Mouse (Mus musculus): ENCODE data around the gene Aldh1l1.

The Aldh1l1 gene

DNA sequence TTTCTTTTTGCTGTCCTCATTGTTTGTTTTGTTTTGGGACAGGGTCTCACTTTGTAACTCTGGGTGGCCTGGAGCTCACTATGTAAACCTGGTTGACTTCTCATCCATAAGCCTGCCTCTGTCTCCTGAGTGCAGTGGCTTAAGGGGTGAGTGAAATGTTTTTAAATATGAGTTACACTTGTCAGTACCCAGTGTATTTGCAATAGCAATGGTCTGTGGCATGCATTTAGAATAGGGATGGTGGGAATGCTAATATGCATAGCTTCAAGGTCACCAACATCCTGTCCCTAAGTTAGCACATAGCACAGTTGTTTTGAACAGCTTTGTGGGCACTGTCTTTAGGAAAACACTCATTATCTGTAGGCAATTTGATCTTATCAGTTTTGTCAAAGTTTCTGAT lies 21.2 kb downstream of the Aldh1l1 start:
- DNase-seq (ENCODE audit: low read depth): no peak

- peak; percentile 44 for DNase-seq (ENCODE audit: low read depth)
Observed at GRCm38 (mm10) chr6:90508197-90508624, 22.0 kb downstream of the Aldh1l1 start.

GRCm38 (mm10) chr6:90509085-90509484 lies 22.9 kb downstream of the Aldh1l1 start:
- peak; percentile 66 for DNase-seq (ENCODE audit: low read depth)

DNA sequence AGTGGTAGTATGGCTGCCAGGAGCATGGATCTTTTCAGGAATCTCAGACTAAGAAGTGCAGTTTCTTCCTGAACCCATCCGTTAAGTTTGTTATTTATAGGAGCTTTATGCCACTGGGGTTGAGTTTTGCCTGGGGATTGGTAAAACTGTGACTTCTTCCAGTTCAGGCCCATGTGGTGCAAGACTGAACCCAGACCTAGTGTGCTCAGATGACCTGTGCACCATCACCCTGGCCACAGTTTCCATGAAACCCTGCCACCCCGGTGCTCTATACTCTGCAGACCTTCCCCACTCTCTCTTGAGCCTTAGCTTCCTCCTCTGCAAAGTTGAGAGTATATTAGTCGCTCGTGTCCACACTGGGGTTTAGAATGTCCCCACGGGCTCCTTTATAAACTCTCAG lies 26.2 kb downstream of the Aldh1l1 start:
- no peak for DNase-seq (ENCODE audit: low read depth)

DNA sequence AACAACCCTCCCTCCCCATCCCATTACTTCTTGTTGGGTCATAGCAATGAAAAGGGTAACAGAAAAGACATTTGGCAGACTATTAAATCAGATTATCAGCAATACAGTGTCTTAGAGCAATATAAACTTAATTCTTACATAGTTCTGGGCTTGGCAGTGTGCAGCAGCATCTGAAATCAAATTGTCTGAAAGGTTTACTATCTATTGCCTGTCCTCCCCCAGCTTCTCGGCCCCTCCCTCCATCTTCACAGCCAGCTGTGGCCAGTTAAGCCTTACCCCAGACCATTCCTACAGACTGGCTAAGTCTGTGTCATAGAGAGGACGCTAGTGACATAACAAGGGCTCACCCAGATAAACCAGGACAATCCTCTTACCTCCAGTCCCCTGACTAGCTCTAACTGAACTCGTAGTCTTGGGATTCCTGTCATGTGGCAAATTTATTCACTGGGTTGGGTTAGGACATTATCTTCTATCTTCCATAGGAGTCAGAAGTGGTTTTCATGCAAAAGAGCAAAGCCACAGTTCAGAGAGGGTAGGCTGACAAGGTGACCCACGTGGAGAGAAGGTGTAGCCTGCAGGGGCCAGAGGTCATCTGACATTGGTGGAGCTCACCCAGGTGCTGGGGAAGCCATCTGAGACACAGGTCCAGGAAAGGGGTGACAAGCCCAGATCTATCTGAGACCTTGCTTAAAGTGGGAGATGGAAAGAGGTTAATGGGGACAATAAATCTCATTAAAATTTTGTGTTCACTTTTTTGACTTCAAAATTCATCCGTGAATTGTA lies 27.0 kb downstream of the Aldh1l1 start:
- DNase-seq (ENCODE audit: low read depth): no peak

- peak; percentile 38 for DNase-seq (ENCODE audit: low read depth)
Observed at GRCm38 (mm10) chr6:90514369-90514768, 28.1 kb downstream of the Aldh1l1 start.

DNA sequence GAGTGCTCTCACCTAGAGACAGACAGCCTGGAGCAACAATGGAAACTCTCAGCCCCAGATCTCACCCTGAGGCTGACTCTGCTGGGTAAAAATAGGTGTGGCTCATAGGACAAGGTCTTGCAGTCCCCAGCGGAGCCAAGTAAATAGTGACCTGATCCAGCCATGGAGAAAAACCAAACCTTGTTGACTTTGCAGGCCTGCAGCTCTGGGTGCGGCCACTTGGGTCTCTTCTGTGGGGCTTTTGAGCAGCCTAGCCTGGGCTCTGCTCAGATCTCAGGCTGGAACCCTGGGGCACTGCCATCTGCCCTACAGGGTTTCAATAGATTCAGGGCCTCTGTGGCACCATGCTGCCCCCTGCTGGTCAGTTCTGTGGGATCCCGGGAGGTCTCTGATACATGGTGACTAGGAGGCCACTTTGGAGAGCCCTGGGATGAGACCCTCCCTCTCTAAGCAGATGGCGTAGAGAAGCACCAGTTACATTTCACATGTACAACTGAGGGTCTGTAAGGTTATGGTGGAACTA lies 28.7 kb downstream of the Aldh1l1 start:
- DNase-seq (ENCODE audit: low read depth): peak; percentile 87

GRCm38 (mm10) chr6:90518892-90519291 lies 32.7 kb downstream of the Aldh1l1 start:
- DNase-seq (ENCODE audit: low read depth): no peak

DNA sequence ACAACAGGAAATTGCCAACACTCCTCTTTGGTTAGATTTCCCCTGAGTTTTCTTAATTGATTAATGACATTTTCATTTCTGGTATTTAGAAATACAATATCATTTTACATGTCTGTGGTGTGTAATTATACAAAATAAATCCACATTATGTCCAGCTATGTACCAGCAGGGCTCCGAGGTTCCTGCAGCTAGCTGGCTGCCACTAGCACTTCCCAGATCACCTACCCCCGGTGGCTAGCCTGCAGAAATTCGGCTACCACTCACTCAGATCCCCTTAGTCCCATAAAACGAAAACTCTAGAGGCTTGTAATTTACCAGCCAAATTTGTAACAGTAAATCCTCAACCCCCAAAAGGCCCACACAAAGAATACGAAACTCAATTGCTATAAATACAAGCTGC lies 33.1 kb downstream of the Aldh1l1 start:
- no peak for DNase-seq (ENCODE audit: low read depth)

- no peak for DNase-seq (ENCODE audit: low read depth)
Observed at GRCm38 (mm10) chr6:90526406-90526805, 40.2 kb downstream of the Aldh1l1 start.

DNA sequence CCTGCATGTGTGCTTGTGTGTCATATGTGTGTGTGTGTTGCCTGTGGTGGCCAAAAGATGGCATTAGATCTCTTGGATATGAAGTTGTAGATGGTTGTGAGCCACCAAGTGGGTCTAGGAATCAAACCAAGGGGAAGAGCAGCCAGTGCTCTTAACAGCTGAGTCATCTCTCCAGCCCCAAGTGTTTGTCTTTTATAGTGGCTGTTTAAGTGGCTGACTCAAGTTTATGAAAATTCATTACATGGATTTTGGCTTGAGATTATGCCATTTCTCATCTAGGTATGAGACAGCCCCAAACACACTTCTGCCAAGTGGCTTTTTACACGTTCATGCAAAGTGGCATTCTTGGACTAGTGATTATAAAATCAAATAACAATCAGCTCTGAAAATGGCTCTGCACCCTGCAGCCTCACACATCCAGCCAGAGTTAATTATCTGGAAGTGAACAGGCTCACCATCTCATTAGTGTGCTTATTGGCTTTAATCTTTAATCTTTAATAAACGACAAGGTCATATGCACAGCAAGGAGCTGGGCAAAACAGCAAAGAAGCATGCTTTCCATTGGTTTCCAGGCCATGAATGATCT lies 43.3 kb downstream of the Aldh1l1 start:
- DNase-seq (ENCODE audit: low read depth): peak; percentile 24

GRCm38 (mm10) chr6:90532575-90533190 lies 46.5 kb downstream of the Aldh1l1 start:
- DNase-seq (ENCODE audit: low read depth): no peak

DNA sequence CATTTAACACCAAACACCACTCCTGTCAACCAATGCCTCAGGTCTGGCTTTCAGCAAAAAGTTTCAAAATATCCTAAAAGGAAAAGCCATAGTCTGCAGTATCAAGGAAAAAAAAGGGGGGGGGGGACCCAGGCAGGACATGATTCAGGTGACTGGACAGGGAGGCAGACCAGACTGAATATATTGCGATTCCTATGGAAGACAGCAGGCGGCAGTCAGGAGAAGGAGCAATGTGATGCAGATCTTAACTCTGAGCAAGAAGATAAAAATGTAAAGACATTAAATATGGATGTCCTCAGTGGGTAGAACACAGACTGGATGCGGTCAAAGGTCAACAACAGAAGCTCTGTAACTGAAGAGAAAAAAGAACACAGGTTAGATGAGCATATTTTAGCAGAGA lies 47.3 kb downstream of the Aldh1l1 start:
- peak; percentile 43 for DNase-seq (ENCODE audit: low read depth)

DNA sequence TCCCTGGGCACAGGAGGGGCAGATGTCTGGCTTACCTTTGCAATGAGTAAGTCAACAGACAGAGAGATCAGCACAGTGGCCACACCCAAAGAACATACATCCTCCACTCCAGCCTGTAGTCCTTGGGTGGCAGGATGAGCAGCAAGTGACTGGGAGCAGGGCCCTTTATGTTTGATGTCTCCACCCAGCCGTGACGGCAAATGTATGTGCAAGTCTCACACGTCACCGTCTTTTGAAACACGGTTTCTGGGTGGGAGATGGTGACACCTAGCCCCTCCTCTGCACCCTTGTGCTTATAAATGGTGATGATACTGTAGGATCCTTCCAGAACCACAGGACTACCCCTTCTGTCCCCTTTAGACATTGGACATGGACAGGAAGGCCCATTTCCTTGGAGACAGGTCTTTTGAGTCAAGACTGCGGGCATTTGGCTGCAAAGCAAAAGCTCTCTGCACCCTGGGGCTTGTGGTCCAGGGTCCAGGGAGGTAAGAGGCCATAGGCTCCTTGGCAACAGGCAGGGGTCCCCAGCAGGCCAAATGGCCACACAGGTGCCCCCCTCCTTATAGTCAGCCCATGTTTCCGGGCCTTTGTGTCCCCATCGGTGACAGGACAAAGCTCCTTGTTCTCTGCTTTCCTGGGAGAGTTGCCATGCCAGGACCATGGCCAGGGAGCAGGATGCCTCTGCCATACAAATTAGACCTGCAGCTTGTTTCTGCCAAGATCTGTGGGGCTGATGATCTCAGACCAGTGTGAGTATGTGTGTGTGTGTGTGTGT lies 48.7 kb downstream of the Aldh1l1 start:
- DNase-seq (ENCODE audit: low read depth): peak; percentile 41

DNA sequence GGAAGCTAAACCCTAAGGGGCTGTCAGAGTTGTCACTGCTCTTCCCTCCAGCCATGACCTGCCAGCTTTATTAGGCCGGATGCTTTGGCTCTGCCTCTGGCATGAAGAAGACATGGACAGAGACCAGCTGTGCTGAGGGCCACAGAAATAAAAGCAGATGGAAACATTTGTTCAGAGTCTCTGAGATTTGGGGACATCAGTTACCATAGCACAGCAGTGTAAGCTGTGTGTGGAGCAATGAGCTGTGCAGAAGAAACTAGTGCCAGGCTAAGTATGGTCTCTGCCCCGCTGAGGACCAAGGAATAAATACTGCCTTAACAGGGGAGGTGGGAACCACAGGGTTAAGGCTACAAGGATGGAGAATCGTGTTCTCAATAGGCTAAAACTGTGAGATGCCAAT lies 50.6 kb downstream of the Aldh1l1 start:
- no peak for DNase-seq (ENCODE audit: low read depth)

GRCm38 (mm10) chr6:90537941-90538340 lies 51.7 kb downstream of the Aldh1l1 start:
- peak; percentile 88 for DNase-seq (ENCODE audit: low read depth)

GRCm38 (mm10) chr6:90539271-90539670 lies 53.0 kb downstream of the Aldh1l1 start:
- DNase-seq (ENCODE audit: low read depth): no peak

DNA sequence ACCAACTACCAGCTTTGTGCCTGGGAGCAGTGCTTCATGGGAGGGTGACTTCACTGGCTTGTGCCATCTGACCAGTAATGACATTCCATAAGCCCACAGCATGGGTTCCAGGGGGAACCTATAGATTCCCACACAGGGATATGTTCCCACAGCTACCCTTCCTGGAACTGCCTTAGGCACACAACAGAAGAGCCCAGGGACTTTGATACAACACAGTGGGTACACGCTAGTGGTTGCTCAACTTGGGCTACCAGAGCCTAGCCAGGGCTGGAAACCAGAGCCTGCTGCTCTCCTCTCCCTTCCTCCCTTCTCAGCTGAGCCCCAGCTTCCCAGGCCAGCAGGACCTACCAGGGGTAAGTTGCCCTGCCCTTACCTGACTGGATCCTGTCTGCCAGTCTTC lies 54.3 kb downstream of the Aldh1l1 start:
- no peak for DNase-seq (ENCODE audit: low read depth)

DNA sequence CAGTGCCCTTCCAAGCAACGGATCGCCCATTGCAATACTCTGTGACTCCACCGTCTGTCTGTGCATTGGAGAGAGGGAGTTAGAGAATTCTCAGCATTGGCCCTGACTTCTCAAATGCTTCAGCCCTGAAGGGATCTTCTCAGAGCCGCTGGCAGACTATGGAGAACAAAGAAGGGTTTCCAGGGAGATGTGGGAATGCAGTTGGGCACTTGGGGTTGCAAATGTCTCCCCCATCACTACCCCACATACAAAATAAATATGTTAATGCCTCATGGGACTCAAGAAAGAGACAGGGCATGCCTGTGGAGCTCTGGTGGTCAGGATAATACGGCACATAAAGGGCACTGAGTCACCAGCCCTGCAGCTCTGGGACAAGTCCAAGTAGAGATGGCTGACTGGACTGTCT lies 55.1 kb downstream of the Aldh1l1 start:
- DNase-seq (ENCODE audit: low read depth): no peak

DNA sequence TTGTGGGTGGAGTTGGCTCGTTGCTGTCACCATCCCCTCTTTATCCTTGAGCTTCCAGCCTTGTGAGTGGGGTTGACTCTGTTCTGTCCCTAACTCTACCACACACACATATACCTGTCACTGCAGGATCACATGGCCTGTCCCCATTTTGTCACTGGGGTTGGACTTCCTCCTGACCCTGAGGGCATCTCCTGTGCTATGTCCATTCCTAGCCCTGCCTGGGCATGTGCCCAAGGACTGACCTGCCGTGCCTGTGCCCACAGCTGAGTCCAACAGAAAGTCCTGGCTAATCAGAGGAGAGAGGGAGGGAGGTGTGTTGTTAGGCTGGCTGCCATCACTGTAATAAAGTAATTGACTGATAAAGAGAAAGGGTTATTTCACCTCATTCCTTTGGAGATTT lies 58.2 kb downstream of the Aldh1l1 start:
- no peak for DNase-seq (ENCODE audit: low read depth)

GRCm38 (mm10) chr6:90546274-90546673 lies 60.0 kb downstream of the Aldh1l1 start:
- no peak for DNase-seq (ENCODE audit: low read depth)

GRCm38 (mm10) chr6:90547041-90547440 lies 60.8 kb downstream of the Aldh1l1 start:
- no peak for DNase-seq (ENCODE audit: low read depth)
